Mouse (Mus musculus) embryonic facial prominence, embryonic 14.5 days (tissue): ENCODE data around the gene Nme3. TPM values are rescaled to one million over a fixed set of nuclear protein-coding genes. Genes with fewer than 3 reads are reported as not detected.

Experiments
- ATAC-seq: fragments of 200-750 bp; cut with Nextera tagmentation; 2 replicates; pipeline ENCODE4 v1.8.0; 2017; ENCODE audit warnings: low read depth, moderate number of reproducible peaks, moderate TSS enrichment
- DNase-seq: peaks from one replicate; pipeline ENCODE4 v3.0.0-alpha.2; 2015; ENCODE audit warnings: low spot score
- H3K27ac ChIP-seq: fragments of 300-500 bp; sonication (generic); replicated peaks from 2 replicates; pipeline ENCODE4 v1.5.1; 2014; ENCODE audit warnings: low read depth, mild to moderate bottlenecking, low read length, moderate library complexity
- H3K27me3 ChIP-seq: fragments of 300-500 bp; sonication (generic); replicated peaks from 2 replicates; pipeline ENCODE4 v1.6.1; 2014; ENCODE audit warnings: low read length; ENCODE audit not compliant: control insufficient read depth, insufficient read depth
- H3K36me3 ChIP-seq: fragments of 300-500 bp; sonication (generic); 2 replicates; pipeline ENCODE4 v1.6.1; 2014; ENCODE audit warnings: low read length, mixed read lengths; ENCODE audit not compliant: control insufficient read depth, insufficient read depth
- H3K4me1 ChIP-seq: fragments of 300-500 bp; sonication (generic); 2 replicates; pipeline ENCODE4 v1.6.1; 2014; ENCODE audit warnings: antibody characterized with exemption, low read length; ENCODE audit not compliant: control insufficient read depth, insufficient read depth
- H3K4me2 ChIP-seq: fragments of 300-500 bp; sonication (generic); 2 replicates; pipeline ENCODE4 v1.6.1; 2014; ENCODE audit warnings: low read depth, mild to moderate bottlenecking, low read length, moderate library complexity, mixed read lengths
- H3K4me3 ChIP-seq: fragments of 300-500 bp; sonication (generic); 2 replicates; pipeline ENCODE4 v1.5.1; 2014; ENCODE audit warnings: low read depth, mild to moderate bottlenecking, low read length
- H3K9ac ChIP-seq: fragments of 300-500 bp; sonication (generic); 2 replicates; pipeline ENCODE4 v1.6.1; 2014; ENCODE audit warnings: low read depth, mild to moderate bottlenecking, low read length, moderate library complexity, mixed read lengths
- H3K9me3 ChIP-seq: fragments of 300-500 bp; sonication (generic); 2 replicates; pipeline ENCODE4 v1.6.1; 2016; ENCODE audit warnings: low read length; ENCODE audit not compliant: control insufficient read depth
- WGBS: fragments of 180-500 bp; shearing (Covaris S2); extraction: QIAGEN DNeasy Blood & Tissue Kit; methylation state at CpG from one replicate; pipeline ENCODE4 v1.1.7; 2014; 5-methylcytosine and 5-hydroxymethylcytosine counted together
- polyA plus RNA-seq: library from polyadenylated mRNA; unstranded; fragments of >200 nt; fragmentation: Nextera tagmentation; extraction: Ambion mirVana; gene quantifications from 2 replicates; pipeline ENCODE4 v1.2.1, GENCODE M21; 2014

Nme3 gene
- polyA plus RNA-seq, 1 experiment from 2014 or later = 46.1 TPM

- Histone ChIP-seq H3K36me3 (peaks cover 48% of the 10 kb centered on the region), H3K9me3 (no peaks in the 10 kb centered on the region), H3K4me2 (peak overlapping the region; percentile 93), H3K27me3 (no peaks in the 10 kb centered on the region), H3K9ac (peak overlapping the region; percentile 82), H3K4me1 (peaks cover 15% of the 10 kb centered on the region), H3K4me3 (peak overlapping the region; percentile 86), H3K27ac (peak overlapping the region; percentile 42; the same call in 1 of the 2 replicates)
- DNase-seq (no peak), ATAC-seq (peak; percentile 3; the same call in 1 of the 2 replicates)
- WGBS = under 1% methylated on average over 18 of the region's 18 CpGs
These were observed 9.4 kb upstream of the Nme3 start for GRCm38 (mm10) chr17:24886932-24887271.

- Histone ChIP-seq H3K27ac (no peak overlapping the region), H3K4me1 (peaks cover 15% of the 10 kb centered on the region)
These were observed 8.8 kb upstream of the Nme3 start for GRCm38 (mm10) chr17:24887291-24888080.

GRCm38 (mm10) chr17:24888862-24889261 is 7.4 kb upstream of the Nme3 start:
- Histone ChIP-seq H3K4me3 (no peak overlapping the region), H3K9ac (peak overlapping the region; percentile 25), H3K27ac (no peak overlapping the region), H3K27me3 (no peaks in the 10 kb centered on the region), H3K9me3 (no peaks in the 10 kb centered on the region), H3K4me1 (peaks cover 16% of the 10 kb centered on the region), H3K4me2 (no peak overlapping the region), H3K36me3 (peaks cover 50% of the 10 kb centered on the region)
- DNase-seq = no peak
- WGBS = 92% methylated on average over 3 of the region's 3 CpGs
- no peak for ATAC-seq

More at GRCm38 (mm10) chr17:24887291-24888080, 8.8 kb upstream of the Nme3 start:
- Histone ChIP-seq H3K9me3 (no peaks in the 10 kb centered on the region), H3K36me3 (peaks cover 52% of the 10 kb centered on the region), H3K9ac (peak overlapping the region; percentile 82), H3K4me3 (peak overlapping the region; percentile 86), H3K27me3 (no peaks in the 10 kb centered on the region), H3K4me2 (peak overlapping the region; percentile 93)
- ATAC-seq = no peak
- WGBS = 61% methylated on average over 18 of the region's 18 CpGs
- no peak for DNase-seq

- no peak overlapping the region for H3K9ac ChIP-seq
- WGBS = 85% methylated on average over 19 of the region's 19 CpGs
- ATAC-seq = no peak
- peaks cover 18% of the 10 kb centered on the region for H3K4me1 ChIP-seq
- H3K4me2 ChIP-seq = no peak overlapping the region
- H3K36me3 ChIP-seq = peaks cover 43% of the 10 kb centered on the region
- H3K27me3 ChIP-seq = no peaks in the 10 kb centered on the region
- no peak overlapping the region for H3K27ac ChIP-seq
- H3K9me3 ChIP-seq = no peaks in the 10 kb centered on the region
- no peak for DNase-seq
- no peak overlapping the region for H3K4me3 ChIP-seq
These were observed 5.9 kb upstream of the Nme3 start for GRCm38 (mm10) chr17:24890151-24891092.

- no peak for DNase-seq
- Histone ChIP-seq H3K27me3 (no peaks in the 10 kb centered on the region), H3K36me3 (peaks cover 43% of the 10 kb centered on the region), H3K4me2 (no peak overlapping the region), H3K9me3 (no peaks in the 10 kb centered on the region), H3K9ac (no peak overlapping the region), H3K4me3 (no peak overlapping the region), H3K4me1 (peaks cover 20% of the 10 kb centered on the region), H3K27ac (no peak overlapping the region)
- no peak for ATAC-seq
- WGBS = 84% methylated on average over 12 of the region's 13 CpGs
These were observed 5.0 kb upstream of the Nme3 start for GRCm38 (mm10) chr17:24891321-24891720.

GRCm38 (mm10) chr17:24892785-24893184 is 3.5 kb upstream of the Nme3 start:
- H3K9ac ChIP-seq = no peak overlapping the region
- H3K36me3 ChIP-seq = peaks cover 49% of the 10 kb centered on the region
- no peak overlapping the region for H3K27ac ChIP-seq
- H3K9me3 ChIP-seq = no peaks in the 10 kb centered on the region
- H3K4me1 ChIP-seq = peaks cover 12% of the 10 kb centered on the region
- 90% methylated on average over 12 of the region's 12 CpGs for WGBS
- ATAC-seq (no peak), DNase-seq (no peak)
- H3K27me3 ChIP-seq = no peaks in the 10 kb centered on the region
- no peak overlapping the region for H3K4me2 ChIP-seq
- H3K4me3 ChIP-seq = no peak overlapping the region

- Histone ChIP-seq H3K4me3 (no peak overlapping the region), H3K9ac (0 out of 2 replicates have a peak overlapping the region, but pooled peaks have one; percentile 10), H3K27me3 (no peaks in the 10 kb centered on the region), H3K9me3 (no peaks in the 10 kb centered on the region), H3K27ac (no peak overlapping the region), H3K36me3 (peaks cover 54% of the 10 kb centered on the region), H3K4me2 (0 out of 2 replicates have a peak overlapping the region, but pooled peaks have one; percentile 90), H3K4me1 (peaks cover 10% of the 10 kb centered on the region)
- no peak for ATAC-seq
- WGBS = 86% methylated on average over 2 of the region's 2 CpGs
- no peak for DNase-seq
These were observed 3.0 kb upstream of the Nme3 start for GRCm38 (mm10) chr17:24893276-24893675.

- DNase-seq (no peak), ATAC-seq (peak; percentile 4; the same call in 1 of the 2 replicates)
- Histone ChIP-seq H3K9ac (peak overlapping the region; percentile 90), H3K27ac (peak overlapping the region; percentile 76; the same call in 1 of the 2 replicates), H3K4me1 (peaks cover 10% of the 10 kb centered on the region), H3K27me3 (no peaks in the 10 kb centered on the region), H3K4me2 (peak overlapping the region; percentile 90), H3K9me3 (no peaks in the 10 kb centered on the region), H3K36me3 (peaks cover 62% of the 10 kb centered on the region), H3K4me3 (peak overlapping the region; percentile 83)
- WGBS = 11% methylated on average over 23 of the region's 31 CpGs
These were observed 2.0 kb upstream of the Nme3 start for GRCm38 (mm10) chr17:24894061-24894994.
